Mouse (Mus musculus) neural tube, embryonic 13.5 days (tissue): ENCODE results near the gene Cdk16. TPM values are rescaled to one million over a fixed set of nuclear protein-coding genes. Genes with fewer than 3 reads are reported as not detected.
"Not testable (repeated sequence)": the region's sequence is repeated elsewhere in the genome, so short reads cannot be mapped to it uniquely, and the experiment has no call there.

ENCODE experiments used
- ATAC-seq: fragments of 200-750 bp; cut with Nextera tagmentation; 2 replicates; pipeline ENCODE4 v1.8.0; 2017; ENCODE audit warnings: low read depth, mild to moderate bottlenecking, moderate TSS enrichment, moderate library complexity
- H3K27ac ChIP-seq: fragments of 300-500 bp; sonication (generic); replicated peaks from 2 replicates; pipeline ENCODE4 v1.5.1; 2015; ENCODE audit warnings: moderate library complexity, mild to moderate bottlenecking, inconsistent platforms
- H3K27me3 ChIP-seq: fragments of 300-500 bp; sonication (generic); 2 replicates; pipeline ENCODE4 v1.6.1; 2015; ENCODE audit warnings: mild to moderate bottlenecking, inconsistent platforms
- H3K36me3 ChIP-seq: fragments of 300-500 bp; sonication (generic); 2 replicates; pipeline ENCODE4 v1.6.1; 2015; ENCODE audit warnings: mild to moderate bottlenecking, inconsistent platforms
- H3K4me1 ChIP-seq: fragments of 300-500 bp; sonication (generic); replicated peaks from 2 replicates; pipeline ENCODE4 v1.6.1; 2015; ENCODE audit warnings: inconsistent platforms
- H3K4me2 ChIP-seq: fragments of 300-500 bp; sonication (generic); 2 replicates; pipeline ENCODE4 v1.6.1; 2015; ENCODE audit warnings: inconsistent platforms, mild to moderate bottlenecking, moderate library complexity
- H3K4me3 ChIP-seq: fragments of 300-500 bp; sonication (generic); 2 replicates; pipeline ENCODE4 v1.5.1; 2015; ENCODE audit warnings: mild to moderate bottlenecking, inconsistent platforms
- H3K9ac ChIP-seq: fragments of 300-500 bp; sonication (generic); 2 replicates; pipeline ENCODE4 v1.6.1; 2015; ENCODE audit warnings: moderate library complexity, mild to moderate bottlenecking, inconsistent platforms
- H3K9me3 ChIP-seq: fragments of 300-500 bp; sonication (generic); 2 replicates; pipeline ENCODE4 v1.6.1; 2016; ENCODE audit warnings: inconsistent platforms
- WGBS: fragments of 180-500 bp; shearing (Covaris S2); methylation state at CpG from one replicate; pipeline ENCODE4 v1.1.7; 2015; 5-methylcytosine and 5-hydroxymethylcytosine counted together
- polyA plus RNA-seq: library from polyadenylated mRNA; unstranded; fragments of >200 nt; fragmentation: Nextera tagmentation; extraction: Ambion mirVana; gene quantifications from 2 replicates; pipeline ENCODE4 v1.2.1, GENCODE M21; 2015

Cdk16 gene
- polyA plus RNA-seq, 1 experiment from 2014 or later: 146 TPM

- no peak for ATAC-seq
- 80% methylated on average over 3 of the region's 3 CpGs for WGBS
These were observed 3.8 kb downstream of the Cdk16 start for GRCm38 (mm10) chrX:20691566-20691965.

GRCm38 (mm10) chrX:20692616-20693015, 4.9 kb downstream of the Cdk16 start:
- Histone ChIP-seq H3K9me3 (no peaks in the 10 kb centered on the region), H3K4me2 (no peak overlapping the region), H3K36me3 (peaks cover 47% of the 10 kb centered on the region), H3K4me1 (peaks cover 15% of the 10 kb centered on the region), H3K27ac (no peak overlapping the region), H3K9ac (no peak overlapping the region), H3K27me3 (no peaks in the 10 kb centered on the region), H3K4me3 (no peak overlapping the region)
- no peak for ATAC-seq
- WGBS: 92% methylated on average over 1 of the region's 1 CpGs

More at GRCm38 (mm10) chrX:20691566-20691965, 3.8 kb downstream of the Cdk16 start:
- H3K9ac ChIP-seq: no peak overlapping the region
- H3K4me1 ChIP-seq: peaks cover 21% of the 10 kb centered on the region
- H3K36me3 ChIP-seq: peaks cover 37% of the 10 kb centered on the region
- H3K9me3 ChIP-seq: no peaks in the 10 kb centered on the region
- H3K4me3 ChIP-seq: no peak overlapping the region
- H3K4me2 ChIP-seq: no peak overlapping the region
- no peak overlapping the region for H3K27ac ChIP-seq
- no peaks in the 10 kb centered on the region for H3K27me3 ChIP-seq

GRCm38 (mm10) chrX:20695842-20696241, 8.1 kb downstream of the Cdk16 start:
- WGBS: 87% methylated on average over 4 of the region's 4 CpGs
- Histone ChIP-seq H3K4me1 (peaks cover under 1% of the 10 kb centered on the region; the same call in 1 of the 2 replicates), H3K4me2 (no peak overlapping the region), H3K36me3 (peaks cover 64% of the 10 kb centered on the region), H3K27ac (no peak overlapping the region), H3K4me3 (no peak overlapping the region), H3K9me3 (no peaks in the 10 kb centered on the region), H3K9ac (no peak overlapping the region), H3K27me3 (no peaks in the 10 kb centered on the region)
- ATAC-seq: no peak

- peak within 1 kb of the TSS; percentile 65 for H3K4me3 ChIP-seq
- H3K9me3 ChIP-seq: no peaks in the 10 kb centered on the region
- peak; percentile 89 for ATAC-seq
- H3K27me3 ChIP-seq: no peaks in the 10 kb centered on the region
- 18% methylated on average over 32 of the region's 32 CpGs for WGBS
- H3K27ac ChIP-seq: peak within 1 kb of the TSS; percentile 90
- H3K4me1 ChIP-seq: no peaks in the 10 kb centered on the region
- peak within 1 kb of the TSS; percentile 77 for H3K9ac ChIP-seq
- H3K36me3 ChIP-seq: peaks cover 9% of the 10 kb centered on the region; the same call in 1 of the 2 replicates
- H3K4me2 ChIP-seq: peak within 1 kb of the TSS; percentile 54
These were observed 16.1 kb downstream of the Cdk16 start, which contains the start of gene Usp11 for GRCm38 (mm10) chrX:20703741-20704290. Gene Usp11 (plus strand): TSS chrX:20703906.

- no peaks in the 10 kb centered on the region for H3K4me1 ChIP-seq
- ATAC-seq: peak; percentile 96
- H3K9ac ChIP-seq: peak overlapping the region; percentile 77
- H3K4me2 ChIP-seq: peak overlapping the region; percentile 54
- H3K27ac ChIP-seq: peak overlapping the region; percentile 90
- H3K27me3 ChIP-seq: no peaks in the 10 kb centered on the region
- peaks cover 2% of the 10 kb centered on the region; the same call in 1 of the 2 replicates for H3K36me3 ChIP-seq
- WGBS: 28% methylated on average over 32 of the region's 32 CpGs
- no peaks in the 10 kb centered on the region for H3K9me3 ChIP-seq
- peak overlapping the region; percentile 65 for H3K4me3 ChIP-seq
These were observed 16.7 kb downstream of the Cdk16 start for GRCm38 (mm10) chrX:20704295-20705082.

- H3K36me3 ChIP-seq: no peaks in the 10 kb centered on the region
- peak overlapping the region; percentile 54 for H3K4me2 ChIP-seq
- 34% methylated on average over 3 of the region's 3 CpGs for WGBS
- no peak for ATAC-seq
- H3K9ac ChIP-seq: peak overlapping the region; percentile 77; the same call in 1 of the 2 replicates
- peak overlapping the region; percentile 90; the same call in 1 of the 2 replicates for H3K27ac ChIP-seq
- no peaks in the 10 kb centered on the region for H3K27me3 ChIP-seq
- no peaks in the 10 kb centered on the region for H3K4me1 ChIP-seq
- H3K4me3 ChIP-seq: peak overlapping the region; percentile 65
- H3K9me3 ChIP-seq: no peaks in the 10 kb centered on the region
These were observed 17.3 kb downstream of the Cdk16 start for GRCm38 (mm10) chrX:20705083-20705402.

- ATAC-seq: no peak
- no peaks in the 10 kb centered on the region for H3K27me3 ChIP-seq
- H3K9me3 ChIP-seq: no peaks in the 10 kb centered on the region
- H3K27ac ChIP-seq: no peak overlapping the region
- H3K4me2 ChIP-seq: no peak overlapping the region
- 79% methylated on average over 5 of the region's 5 CpGs for WGBS
- no peak overlapping the region for H3K9ac ChIP-seq
- no peaks in the 10 kb centered on the region for H3K4me1 ChIP-seq
- no peaks in the 10 kb centered on the region for H3K36me3 ChIP-seq
- H3K4me3 ChIP-seq: no peak overlapping the region
These were observed 40.9 kb downstream of the Cdk16 start for GRCm38 (mm10) chrX:20728681-20729080.

GRCm38 (mm10) chrX:20730048-20730447, 42.3 kb downstream of the Cdk16 start:
- H3K4me2 ChIP-seq, H3K36me3 ChIP-seq, H3K27ac ChIP-seq, H3K4me3 ChIP-seq, ATAC-seq, H3K27me3 ChIP-seq, H3K4me1 ChIP-seq, H3K9ac ChIP-seq, H3K9me3 ChIP-seq: not testable (repeated sequence)
- WGBS: 44% methylated on average over 10 of the region's 10 CpGs

GRCm38 (mm10) chrX:20736479-20736878, 48.7 kb downstream of the Cdk16 start:
- no peaks in the 10 kb centered on the region for H3K27me3 ChIP-seq
- ATAC-seq: no peak
- H3K9me3 ChIP-seq: no peaks in the 10 kb centered on the region
- no peak overlapping the region for H3K9ac ChIP-seq
- no peaks in the 10 kb centered on the region for H3K36me3 ChIP-seq
- H3K27ac ChIP-seq: no peak overlapping the region
- no peak overlapping the region for H3K4me3 ChIP-seq
- WGBS: 87% methylated on average over 4 of the region's 4 CpGs
- no peaks in the 10 kb centered on the region for H3K4me1 ChIP-seq
- no peak overlapping the region for H3K4me2 ChIP-seq

- 91% methylated on average over 2 of the region's 2 CpGs for WGBS
- no peak overlapping the region for H3K27ac ChIP-seq
- no peak for ATAC-seq
- H3K4me1 ChIP-seq: no peaks in the 10 kb centered on the region
- H3K4me3 ChIP-seq: no peak overlapping the region
- H3K4me2 ChIP-seq: no peak overlapping the region
- no peaks in the 10 kb centered on the region for H3K9me3 ChIP-seq
- H3K9ac ChIP-seq: no peak overlapping the region
- H3K36me3 ChIP-seq: no peaks in the 10 kb centered on the region
- H3K27me3 ChIP-seq: no peaks in the 10 kb centered on the region
These were observed 61.1 kb downstream of the Cdk16 start for GRCm38 (mm10) chrX:20748829-20749228.
